Mouse (Mus musculus): ENCODE results near the gene Akap13. TPM values are rescaled to one million over a fixed set of nuclear protein-coding genes. Genes with fewer than 3 reads are reported as not detected.
"Not testable (repeated sequence)": the region's sequence is repeated elsewhere in the genome, so short reads cannot be mapped to it uniquely, and the experiment has no call there.

Gene Akap13
- polyA plus RNA-seq, 1 experiment from 2014 or later = 37.6 TPM

GRCm38 (mm10) chr7:75769909-75770308 is 314.6 kb downstream of the Akap13 start:
- WGBS = 89% methylated on average over 9 of the region's 9 CpGs
- H3K36me3 ChIP-seq = peaks cover 34% of the 10 kb centered on the region
- H3K27ac ChIP-seq = no peak overlapping the region

GRCm38 (mm10) chr7:75774095-75775078 is 319.1 kb downstream of the Akap13 start:
- not testable (repeated sequence) for H3K27ac ChIP-seq; H3K4me3 ChIP-seq; H3K27me3 ChIP-seq (ENCODE audit: insufficient read depth, poor library complexity, severe bottlenecking); H3K4me1 ChIP-seq; DNase-seq (ENCODE audit: low spot score); H3K9me3 ChIP-seq
- WGBS = 90% methylated on average over 18 of the region's 18 CpGs
- peaks cover 69% of the 10 kb centered on the region for H3K36me3 ChIP-seq

More at GRCm38 (mm10) chr7:75769909-75770308, 314.6 kb downstream of the Akap13 start:
- Histone ChIP-seq H3K4me1 (no peaks in the 10 kb centered on the region), H3K27me3 (ENCODE audit: insufficient read depth, poor library complexity, severe bottlenecking) (no peaks in the 10 kb centered on the region), H3K9me3 (no peaks in the 10 kb centered on the region), H3K4me3 (no peak overlapping the region)
- peak; percentile 58 for DNase-seq (ENCODE audit: low spot score)

- Histone ChIP-seq H3K4me1 (peaks cover 13% of the 10 kb centered on the region; the same call in 1 of the 2 replicates), H3K36me3 (peaks cover 55% of the 10 kb centered on the region), H3K27me3 (ENCODE audit: insufficient read depth, poor library complexity, severe bottlenecking) (no peaks in the 10 kb centered on the region), H3K4me3 (no peak overlapping the region), H3K9me3 (no peaks in the 10 kb centered on the region), H3K27ac (no peak overlapping the region)
- 77% methylated on average over 2 of the region's 2 CpGs for WGBS
- DNase-seq (ENCODE audit: low spot score) = no peak
Observed at GRCm38 (mm10) chr7:75778053-75778452, 322.7 kb downstream of the Akap13 start.

- H3K4me3 ChIP-seq = peak overlapping the region; percentile 85
- no peaks in the 10 kb centered on the region for H3K27me3 ChIP-seq (ENCODE audit: insufficient read depth, poor library complexity, severe bottlenecking)
- WGBS = 40% methylated on average over 2 of the region's 5 CpGs
- no peak for DNase-seq (ENCODE audit: low spot score)
- H3K27ac ChIP-seq = peak overlapping the region; percentile 95; the same call in 1 of the 2 replicates
- peaks cover 13% of the 10 kb centered on the region; the same call in 1 of the 2 replicates for H3K4me1 ChIP-seq
- no peaks in the 10 kb centered on the region for H3K9me3 ChIP-seq
- peaks cover 42% of the 10 kb centered on the region for H3K36me3 ChIP-seq
Observed at GRCm38 (mm10) chr7:75780812-75781211, 325.5 kb downstream of the Akap13 start.

- H3K4me3 ChIP-seq = peak overlapping the region; percentile 85
- H3K27ac ChIP-seq = peak overlapping the region; percentile 95
- H3K27me3 ChIP-seq (ENCODE audit: insufficient read depth, poor library complexity, severe bottlenecking) = no peaks in the 10 kb centered on the region
- no peak for DNase-seq (ENCODE audit: low spot score)
- H3K4me1 ChIP-seq = peaks cover 13% of the 10 kb centered on the region; the same call in 1 of the 2 replicates
- WGBS = 8% methylated on average over 13 of the region's 13 CpGs
- no peaks in the 10 kb centered on the region for H3K9me3 ChIP-seq
- H3K36me3 ChIP-seq = peaks cover 38% of the 10 kb centered on the region
Observed at GRCm38 (mm10) chr7:75781298-75781947, 326.1 kb downstream of the Akap13 start.

GRCm38 (mm10) chr7:75781948-75782722 is 326.8 kb downstream of the Akap13 start:
- 9% methylated on average over 36 of the region's 36 CpGs for WGBS

GRCm38 (mm10) chr7:75782723-75783011 is 327.3 kb downstream of the Akap13 start:
- 89% methylated on average over 3 of the region's 3 CpGs for WGBS
- no peak for DNase-seq (ENCODE audit: low spot score)
- no peaks in the 10 kb centered on the region for H3K9me3 ChIP-seq
- peaks cover 24% of the 10 kb centered on the region for H3K4me1 ChIP-seq
- H3K27ac ChIP-seq = peak overlapping the region; percentile 95; the same call in 1 of the 2 replicates
- no peaks in the 10 kb centered on the region for H3K27me3 ChIP-seq (ENCODE audit: insufficient read depth, poor library complexity, severe bottlenecking)
- H3K4me3 ChIP-seq = peak overlapping the region; percentile 85; the same call in 1 of the 2 replicates
- peaks cover 25% of the 10 kb centered on the region for H3K36me3 ChIP-seq

More at GRCm38 (mm10) chr7:75781948-75782722, 326.8 kb downstream of the Akap13 start:
- peak; percentile 96 for DNase-seq (ENCODE audit: low spot score)
- no peaks in the 10 kb centered on the region for H3K9me3 ChIP-seq
- H3K4me3 ChIP-seq = peak overlapping the region; percentile 85
- no peaks in the 10 kb centered on the region for H3K27me3 ChIP-seq (ENCODE audit: insufficient read depth, poor library complexity, severe bottlenecking)
- H3K36me3 ChIP-seq = peaks cover 30% of the 10 kb centered on the region
- H3K27ac ChIP-seq = peak overlapping the region; percentile 95
- H3K4me1 ChIP-seq = peaks cover 18% of the 10 kb centered on the region

GRCm38 (mm10) chr7:75785388-75786328 is 330.3 kb downstream of the Akap13 start:
- Histone ChIP-seq H3K36me3 (no peaks in the 10 kb centered on the region), H3K9me3 (no peaks in the 10 kb centered on the region), H3K27ac (no peak overlapping the region), H3K4me1 (peaks cover 25% of the 10 kb centered on the region), H3K27me3 (ENCODE audit: insufficient read depth, poor library complexity, severe bottlenecking) (no peaks in the 10 kb centered on the region), H3K4me3 (no peak overlapping the region)
- DNase-seq (ENCODE audit: low spot score) = no peak
- WGBS = 89% methylated on average over 14 of the region's 14 CpGs

- Histone ChIP-seq H3K36me3 (no peaks in the 10 kb centered on the region), H3K4me3 (no peak overlapping the region), H3K27ac (no peak overlapping the region), H3K4me1 (peaks cover 25% of the 10 kb centered on the region), H3K27me3 (ENCODE audit: insufficient read depth, poor library complexity, severe bottlenecking) (no peaks in the 10 kb centered on the region), H3K9me3 (no peaks in the 10 kb centered on the region)
- no peak for DNase-seq (ENCODE audit: low spot score)
- WGBS = 10% methylated on average over 2 of the region's 2 CpGs
Observed at GRCm38 (mm10) chr7:75786812-75787211, 331.5 kb downstream of the Akap13 start.

- DNase-seq (ENCODE audit: low spot score) = no peak
- Histone ChIP-seq H3K9me3 (no peaks in the 10 kb centered on the region), H3K27ac (peak overlapping the region; percentile 52; the same call in 1 of the 2 replicates), H3K4me3 (no peak overlapping the region), H3K36me3 (no peaks in the 10 kb centered on the region), H3K4me1 (peaks cover 25% of the 10 kb centered on the region), H3K27me3 (ENCODE audit: insufficient read depth, poor library complexity, severe bottlenecking) (no peaks in the 10 kb centered on the region)
- 42% methylated on average over 3 of the region's 3 CpGs for WGBS
Observed at GRCm38 (mm10) chr7:75787371-75787770, 332.0 kb downstream of the Akap13 start.

GRCm38 (mm10) chr7:75788069-75788800 is 332.9 kb downstream of the Akap13 start:
- not testable (repeated sequence) for H3K9me3 ChIP-seq; DNase-seq (ENCODE audit: low spot score); H3K27me3 ChIP-seq (ENCODE audit: insufficient read depth, poor library complexity, severe bottlenecking); H3K4me3 ChIP-seq; H3K36me3 ChIP-seq
- 64% methylated on average over 4 of the region's 7 CpGs for WGBS
- Histone ChIP-seq H3K27ac (peak overlapping the region; percentile 25; the same call in 1 of the 2 replicates), H3K4me1 (peaks cover 25% of the 10 kb centered on the region)

Data from heart, embryonic 10.5 days (tissue).